Mouse (Mus musculus): ENCODE data around the gene Mapk8. TPM values are rescaled to one million over a fixed set of nuclear protein-coding genes. Genes with fewer than 3 reads are reported as not detected.

Gene Mapk8
- total and polyA plus RNA-seq, 3 experiments = 6.9 to 42.2 (median 31.9) TPM

DNA sequence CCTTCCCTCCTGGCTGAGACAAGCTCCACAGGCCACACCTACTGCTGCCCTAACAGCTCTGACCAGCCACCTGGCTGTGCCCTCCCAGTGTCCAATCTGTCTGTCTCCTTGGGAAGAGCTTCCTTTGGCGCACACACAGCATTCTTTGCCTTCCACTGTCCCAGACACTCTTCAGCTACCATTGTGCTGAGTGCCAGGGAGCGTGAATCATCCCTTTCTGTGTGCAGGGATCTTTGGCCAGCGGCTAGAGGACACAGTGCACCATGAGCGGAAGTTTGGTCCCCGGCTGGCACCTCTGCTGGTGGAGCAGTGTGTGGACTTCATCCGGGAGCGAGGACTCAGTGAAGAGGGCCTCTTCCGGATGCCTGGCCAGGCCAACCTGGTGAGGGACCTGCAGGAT lies 88.1 kb downstream of the Mapk8 start:
- peaks cover 74% of the 10 kb centered on the region for H3K9me3 ChIP-seq (replicated peaks)
- TF ChIP-seq CTCF (IDR thresholded peaks at IDR 0.05; ENCODE audit: low read depth, low read length) = no peak
- TF ChIP-seq TAL1 (conservative IDR thresholded peaks at IDR 0.05; ENCODE audit: low read depth, low read length) = no peak
- no peak for TF ChIP-seq GATA1 (IDR thresholded peaks at IDR 0.05; ENCODE audit: borderline replicate concordance, low read length)
- TF ChIP-seq POLR2AphosphoS5 (IDR thresholded peaks at IDR 0.05; ENCODE audit: insufficient replicate concordance, low read depth, low read length) = no peak
- TF ChIP-seq GATA2 (IDR thresholded peaks at IDR 0.05; ENCODE audit: borderline replicate concordance, low read depth, low read length) = no peak
- no peaks in the 10 kb centered on the region for H3K4me1 ChIP-seq (ENCODE audit: insufficient read depth, low read depth, low read length)
- ATAC-seq (ENCODE audit: extremely low read depth, insufficient number of reproducible peaks, low FRiP score, poor library complexity, severe bottlenecking) (no peak), DNase-seq (ENCODE audit: low spot score) (no peak)
- no peak overlapping the region for H3K4me3 ChIP-seq (ENCODE audit: low read depth, low read length)
- H3K27me3 ChIP-seq (ENCODE audit: insufficient read depth, low read length) = no peaks in the 10 kb centered on the region
- no peaks in the 10 kb centered on the region for H3K36me3 ChIP-seq (replicated peaks)

- TF ChIP-seq GATA1 (IDR thresholded peaks at IDR 0.05; ENCODE audit: borderline replicate concordance, low read length) (no peak), CTCF (IDR thresholded peaks at IDR 0.05; ENCODE audit: low read depth, low read length) (no peak), TAL1 (conservative IDR thresholded peaks at IDR 0.05; ENCODE audit: low read depth, low read length) (no peak), POLR2AphosphoS5 (IDR thresholded peaks at IDR 0.05; ENCODE audit: insufficient replicate concordance, low read depth, low read length) (no peak), GATA2 (IDR thresholded peaks at IDR 0.05; ENCODE audit: borderline replicate concordance, low read depth, low read length) (no peak)
- no peak for DNase-seq (ENCODE audit: low spot score)
- Histone ChIP-seq H3K9me3 (replicated peaks) (peaks cover 66% of the 10 kb centered on the region), H3K4me1 (ENCODE audit: insufficient read depth, low read depth, low read length) (no peaks in the 10 kb centered on the region), H3K4me3 (ENCODE audit: low read depth, low read length) (no peak overlapping the region), H3K27me3 (ENCODE audit: insufficient read depth, low read length) (no peaks in the 10 kb centered on the region), H3K36me3 (replicated peaks) (no peaks in the 10 kb centered on the region)
- no peak for ATAC-seq (ENCODE audit: extremely low read depth, insufficient number of reproducible peaks, low FRiP score, poor library complexity, severe bottlenecking)
Measured at GRCm38 (mm10) chr14:33357600-33358368, 89.2 kb downstream of the Mapk8 start.

DNA sequence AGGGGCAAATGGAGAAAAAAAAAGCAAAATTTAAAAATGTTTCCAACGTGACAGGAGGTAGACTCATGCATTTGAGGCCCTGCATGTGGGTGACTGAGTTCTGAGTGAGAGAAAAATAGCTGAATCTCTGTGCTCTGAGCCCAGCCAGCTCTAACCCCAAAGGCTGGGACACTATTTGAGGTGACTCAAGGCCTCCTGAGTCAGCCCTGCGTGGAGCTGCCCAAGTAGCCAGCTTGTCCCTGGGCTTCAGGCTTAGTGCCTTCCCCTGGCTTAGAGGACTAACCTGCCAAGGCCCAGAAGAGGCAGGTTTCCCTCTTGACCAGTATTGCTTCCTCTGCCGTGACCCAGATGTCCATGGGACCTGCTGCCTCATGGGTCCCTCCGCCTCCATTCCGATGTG lies 91.7 kb downstream of the Mapk8 start:
- no peaks in the 10 kb centered on the region for H3K4me1 ChIP-seq (ENCODE audit: insufficient read depth, low read depth, low read length)
- TF ChIP-seq POLR2AphosphoS5 (IDR thresholded peaks at IDR 0.05; ENCODE audit: insufficient replicate concordance, low read depth, low read length) = no peak
- TF ChIP-seq CTCF (IDR thresholded peaks at IDR 0.05; ENCODE audit: low read depth, low read length) = no peak
- TF ChIP-seq TAL1 (conservative IDR thresholded peaks at IDR 0.05; ENCODE audit: low read depth, low read length) = no peak
- TF ChIP-seq GATA2 (IDR thresholded peaks at IDR 0.05; ENCODE audit: borderline replicate concordance, low read depth, low read length) = no peak
- TF ChIP-seq GATA1 (IDR thresholded peaks at IDR 0.05; ENCODE audit: borderline replicate concordance, low read length) = no peak
- no peak for ATAC-seq (ENCODE audit: extremely low read depth, insufficient number of reproducible peaks, low FRiP score, poor library complexity, severe bottlenecking)
- no peak for DNase-seq (ENCODE audit: low spot score)
- H3K27me3 ChIP-seq (ENCODE audit: insufficient read depth, low read length) = no peaks in the 10 kb centered on the region
- H3K9me3 ChIP-seq (replicated peaks) = peaks cover 62% of the 10 kb centered on the region
- no peaks in the 10 kb centered on the region for H3K36me3 ChIP-seq (replicated peaks)
- H3K4me3 ChIP-seq (ENCODE audit: low read depth, low read length) = no peak overlapping the region

- Histone ChIP-seq H3K36me3 (replicated peaks) (no peaks in the 10 kb centered on the region), H3K4me3 (ENCODE audit: low read depth, low read length) (no peak overlapping the region), H3K9me3 (replicated peaks) (peaks cover 47% of the 10 kb centered on the region), H3K4me1 (ENCODE audit: insufficient read depth, low read depth, low read length) (no peaks in the 10 kb centered on the region), H3K27me3 (ENCODE audit: insufficient read depth, low read length) (no peaks in the 10 kb centered on the region)
- ATAC-seq (ENCODE audit: extremely low read depth, insufficient number of reproducible peaks, low FRiP score, poor library complexity, severe bottlenecking) = no peak
- TF ChIP-seq CTCF (IDR thresholded peaks at IDR 0.05; ENCODE audit: low read depth, low read length) (no peak), TAL1 (conservative IDR thresholded peaks at IDR 0.05; ENCODE audit: low read depth, low read length) (no peak), POLR2AphosphoS5 (IDR thresholded peaks at IDR 0.05; ENCODE audit: insufficient replicate concordance, low read depth, low read length) (no peak)
- no peak for DNase-seq (ENCODE audit: low spot score)
Measured at GRCm38 (mm10) chr14:33352890-33353289, 94.1 kb downstream of the Mapk8 start.

GRCm38 (mm10) chr14:33351984-33352722 lies 94.8 kb downstream of the Mapk8 start:
- no peaks in the 10 kb centered on the region for H3K27me3 ChIP-seq (ENCODE audit: insufficient read depth, low read length)

DNA sequence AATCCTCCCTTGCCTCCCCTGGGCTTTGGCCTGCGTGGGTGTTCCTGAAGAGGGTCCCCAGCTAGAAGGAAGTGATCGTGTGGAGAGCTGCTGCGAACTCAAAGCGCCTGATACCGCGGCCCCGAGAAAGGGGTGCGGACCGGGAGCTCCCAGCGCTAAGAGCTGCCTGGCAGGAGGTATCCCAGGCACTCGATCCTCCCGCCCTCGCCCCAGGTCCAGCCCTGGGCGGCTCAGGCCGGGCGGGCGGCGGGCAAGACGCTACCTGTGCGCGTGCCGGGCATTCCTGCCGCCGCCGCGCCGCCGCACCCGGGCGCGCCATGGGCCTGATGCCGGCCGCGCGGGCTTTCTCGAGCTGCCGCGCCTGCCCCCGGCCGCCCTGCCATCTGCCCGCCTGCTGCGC lies 95.9 kb downstream of the Mapk8 start:
- ATAC-seq (ENCODE audit: extremely low read depth, insufficient number of reproducible peaks, low FRiP score, poor library complexity, severe bottlenecking) (no peak), DNase-seq (ENCODE audit: low spot score) (no peak)
- Histone ChIP-seq H3K36me3 (replicated peaks) (no peaks in the 10 kb centered on the region), H3K4me3 (ENCODE audit: low read depth, low read length) (no peak overlapping the region), H3K9me3 (replicated peaks) (peaks cover 44% of the 10 kb centered on the region), H3K27me3 (ENCODE audit: insufficient read depth, low read length) (no peaks in the 10 kb centered on the region), H3K4me1 (ENCODE audit: insufficient read depth, low read depth, low read length) (no peaks in the 10 kb centered on the region)
- TF ChIP-seq GATA1 (IDR thresholded peaks at IDR 0.05; ENCODE audit: borderline replicate concordance, low read length) (no peak), GATA2 (IDR thresholded peaks at IDR 0.05; ENCODE audit: borderline replicate concordance, low read depth, low read length) (no peak), TAL1 (conservative IDR thresholded peaks at IDR 0.05; ENCODE audit: low read depth, low read length) (no peak), CTCF (IDR thresholded peaks at IDR 0.05; ENCODE audit: low read depth, low read length) (no peak), POLR2AphosphoS5 (IDR thresholded peaks at IDR 0.05; ENCODE audit: insufficient replicate concordance, low read depth, low read length) (no peak)

More at GRCm38 (mm10) chr14:33351984-33352722, 94.8 kb downstream of the Mapk8 start:
- no peak overlapping the region for H3K4me3 ChIP-seq (ENCODE audit: low read depth, low read length)
- no peak for TF ChIP-seq GATA2 (IDR thresholded peaks at IDR 0.05; ENCODE audit: borderline replicate concordance, low read depth, low read length)
- no peaks in the 10 kb centered on the region for H3K36me3 ChIP-seq (replicated peaks)
- H3K4me1 ChIP-seq (ENCODE audit: insufficient read depth, low read depth, low read length) = no peaks in the 10 kb centered on the region
- peaks cover 46% of the 10 kb centered on the region for H3K9me3 ChIP-seq (replicated peaks)
- ATAC-seq (ENCODE audit: extremely low read depth, insufficient number of reproducible peaks, low FRiP score, poor library complexity, severe bottlenecking) (no peak), DNase-seq (ENCODE audit: low spot score) (no peak)

Data from G1E (cell line).